In genomic region chr4:90496891-90497610, GRCm38 (mm10) we compare ENCODE assay signal across 22 mouse cellular contexts.
A peak's percentile ranks its signal among the peaks of the same experiment; 100 is the strongest.
DNase-seq lines count a peak whose midpoint lies in the region; ATAC-seq and TF ChIP-seq lines count a peak whose summit lies in the region.
"Had no signal": no experiment of that assay in that cellular context is flagged by ENCODE, and none has a peak within 500 bp of the region (broad histone marks: within the 10 kb centered on the region; RNA-seq: fewer than 3 reads in every experiment).

No protein-coding gene starts in this region.

- H3K4me2 ChIP-seq in liver, embryonic 11.5 days = no peak overlapping the region
- no peak overlapping the region for H3K4me2 ChIP-seq in midbrain, embryonic 11.5 days
- H3K4me2 ChIP-seq in midbrain, embryonic 13.5 days (replicated peaks) = no peak overlapping the region

- no peaks in the 10 kb centered on the region for H3K36me3 ChIP-seq in liver, adult 2 months (ENCODE audit: control insufficient read depth, insufficient read depth, low read length)
- H3K36me3 ChIP-seq in liver, embryonic 11.5 days (ENCODE audit: control insufficient read depth, insufficient read depth, low read length) = no peaks in the 10 kb centered on the region
- H3K36me3 ChIP-seq in midbrain, embryonic 11.5 days (ENCODE audit: control insufficient read depth, insufficient read depth, low read length) = no peaks in the 10 kb centered on the region
- no peaks in the 10 kb centered on the region for H3K36me3 ChIP-seq in midbrain, embryonic 13.5 days
- H3K36me3 ChIP-seq: G1E had no signal

- H3K4me3 ChIP-seq in liver, adult 2 months (ENCODE audit: insufficient read depth, low read depth, low read length) = no peak overlapping the region
- H3K4me3 ChIP-seq in liver, embryonic 11.5 days (ENCODE audit: low read depth, low read length) = no peak overlapping the region
- no peak overlapping the region for H3K4me3 ChIP-seq in midbrain, embryonic 11.5 days (ENCODE audit: low read depth, low read length)
- H3K4me3 ChIP-seq in midbrain, embryonic 13.5 days (replicated peaks) = no peak overlapping the region

- TF ChIP-seq CTCF in liver, adult 2 months (IDR thresholded peaks at IDR 0.05; ENCODE audit: low read depth, low read length) = no peak

- H3K9ac ChIP-seq in liver, adult 2 months (ENCODE audit: low read depth, low read length) = no peak overlapping the region
- H3K9ac ChIP-seq in liver, embryonic 11.5 days (ENCODE audit: low read depth, low read length) = no peak overlapping the region
- no peak overlapping the region for H3K9ac ChIP-seq in midbrain, embryonic 11.5 days (ENCODE audit: low read length)
- H3K9ac ChIP-seq in midbrain, embryonic 13.5 days (replicated peaks) = no peak overlapping the region

- H3K4me1 ChIP-seq in liver, adult 2 months (ENCODE audit: control insufficient read depth, insufficient read depth, low read length) = peaks cover 8% of the 10 kb centered on the region; the same call in 1 of the 2 replicates
- no peaks in the 10 kb centered on the region for H3K4me1 ChIP-seq in liver, embryonic 11.5 days (replicated peaks; ENCODE audit: control insufficient read depth, insufficient read depth, low read length)
- H3K4me1 ChIP-seq in midbrain, embryonic 11.5 days (ENCODE audit: control insufficient read depth, insufficient read depth, low read length) = no peaks in the 10 kb centered on the region
- H3K4me1 ChIP-seq in midbrain, embryonic 13.5 days (replicated peaks) = no peaks in the 10 kb centered on the region

- no peak for ATAC-seq in liver, embryonic 11.5 days (replicated peaks; ENCODE audit: low FRiP score)
- ATAC-seq in midbrain, embryonic 11.5 days (ENCODE audit: low FRiP score) = no peak
- no peak for ATAC-seq in midbrain, embryonic 13.5 days
- ATAC-seq: activated CD4-positive, CD25-positive, alpha-beta regulatory T cell, adult 4 months; CD4-positive, CD25-positive, alpha-beta regulatory T cell, adult 4 months; Patski had no signal

- H3K79me2 ChIP-seq in liver, adult 2 months (ENCODE audit: control insufficient read depth, insufficient read depth, low read length) = no peaks in the 10 kb centered on the region

- no peaks in the 10 kb centered on the region for H3K27me3 ChIP-seq in liver, adult 2 months (ENCODE audit: control insufficient read depth, insufficient read depth, low read length)
- no peaks in the 10 kb centered on the region for H3K27me3 ChIP-seq in liver, embryonic 11.5 days (replicated peaks; ENCODE audit: control insufficient read depth, insufficient read depth, low read length)
- no peaks in the 10 kb centered on the region for H3K27me3 ChIP-seq in midbrain, embryonic 11.5 days (ENCODE audit: control insufficient read depth, insufficient read depth, low read length)
- H3K27me3 ChIP-seq in midbrain, embryonic 13.5 days = no peaks in the 10 kb centered on the region
- H3K27me3 ChIP-seq: CH12.LX, Patski had no signal

- 31% methylated on average over 5 of the region's 5 CpGs for WGBS in liver, adult 2 months
- WGBS in liver, embryonic 11.5 days = 83% methylated on average over 5 of the region's 5 CpGs
- WGBS in midbrain, embryonic 11.5 days = 93% methylated on average over 5 of the region's 5 CpGs
- WGBS in midbrain, embryonic 13.5 days = 91% methylated on average over 5 of the region's 5 CpGs

- DNase-seq in embryo, embryonic 10 days (ENCODE audit: low spot score) = peak; percentile 36
- DNase-seq in embryo, embryonic 9.5 days (ENCODE audit: extremely low spot score) = no peak
- DNase-seq in liver, adult 2 months (ENCODE audit: extremely low read depth, low read depth, low spot score) = peak; percentile 95
- DNase-seq in liver, embryonic 11.5 days (ENCODE audit: low spot score) = no peak
- peak; percentile 23 for DNase-seq in midbrain, embryonic 11.5 days (ENCODE audit: low spot score, missing footprints)
- DNase-seq in mesoderm, embryonic 11.5 days (ENCODE audit: low read depth, low spot score) = peak; percentile 3
- DNase-seq in heart, adult 9 months (ENCODE audit: low spot score in 2 of 2) = no peak
- DNase-seq: adrenal gland, adult 2 months; adrenal gland, adult 8-10 months; adrenal gland, postnatal 10 days; adrenal gland, postnatal 14 days; adrenal gland, postnatal 25 days; adrenal gland, postnatal 36 days; B cell, adult 2 months; cerebellum, adult 11 months; cerebellum, adult 11-12 months had no signal

- TF ChIP-seq POLR2A in liver, adult 2 months (IDR thresholded peaks at IDR 0.05; ENCODE audit: extremely low read depth, insufficient read depth, low read length) = no peak

- H3K27ac ChIP-seq in liver, adult 2 months (replicated peaks; ENCODE audit: insufficient read depth, low read depth, low read length) = peak overlapping the region; percentile 76
- no peak overlapping the region for H3K27ac ChIP-seq in liver, embryonic 11.5 days (ENCODE audit: low read depth, low read length)
- H3K27ac ChIP-seq in midbrain, embryonic 11.5 days (ENCODE audit: low read depth, low read length) = no peak overlapping the region
- no peak overlapping the region for H3K27ac ChIP-seq in midbrain, embryonic 13.5 days

- no peaks in the 10 kb centered on the region for H3K9me3 ChIP-seq in liver, embryonic 11.5 days (ENCODE audit: control insufficient read depth, low read length)
- no peaks in the 10 kb centered on the region for H3K9me3 ChIP-seq in midbrain, embryonic 11.5 days (ENCODE audit: control insufficient read depth, low read length)
- H3K9me3 ChIP-seq in midbrain, embryonic 13.5 days = no peaks in the 10 kb centered on the region
- H3K9me3 ChIP-seq: G1E had no signal

Comparison
In these comparisons a context has a peak if more than half of its experiments do, and no peak if none do; other contexts are left out.
1. DNase-seq: peak in embryo, embryonic 10 days (single experiment), liver, adult 2 months (single experiment), midbrain, embryonic 11.5 days (single experiment) and mesoderm, embryonic 11.5 days (single experiment); none in embryo, embryonic 9.5 days (single experiment), liver, embryonic 11.5 days (single experiment) and heart, adult 9 months (0 of 2).